Mouse (Mus musculus): ENCODE data around the gene Pold2. TPM values are rescaled to one million over a fixed set of nuclear protein-coding genes. Genes with fewer than 3 reads are reported as not detected.

Pold2 gene
- polyA plus RNA-seq (2017; shearing (Covaris generic)) = 10 to 100 TPM; 29.7 to 67.2 TPM

- peak; percentile 97 for ATAC-seq
These were observed at the start of gene Pold2 for GRCm38 (mm10) chr11:5877921-5878526. TSS of gene Pold2 (minus strand) at chr11:5878292.

- ATAC-seq = no peak
These were observed 48.7 kb upstream of the Pold2 start for GRCm38 (mm10) chr11:5926696-5927220.

DNA sequence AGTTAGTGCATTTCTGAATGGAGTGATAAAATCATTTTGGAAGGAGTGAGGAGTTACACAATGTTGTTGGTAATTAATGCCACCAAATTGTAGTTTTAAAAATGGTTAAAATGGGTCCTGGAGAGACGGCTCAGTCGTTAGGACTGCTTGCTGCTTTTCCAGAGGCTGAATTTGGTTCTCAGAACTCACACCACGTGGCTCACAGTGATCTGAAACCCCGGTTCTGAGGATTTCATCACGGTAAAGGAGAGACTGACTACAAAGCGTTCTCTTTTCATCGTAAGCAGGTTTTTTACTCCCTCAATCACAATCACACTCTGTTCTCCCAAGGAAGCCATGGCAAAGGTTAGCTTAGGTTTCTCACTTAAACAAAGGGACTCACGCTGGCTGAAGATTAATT is 46.6 kb upstream of the Pold2 start:
- ATAC-seq = no peak

DNA sequence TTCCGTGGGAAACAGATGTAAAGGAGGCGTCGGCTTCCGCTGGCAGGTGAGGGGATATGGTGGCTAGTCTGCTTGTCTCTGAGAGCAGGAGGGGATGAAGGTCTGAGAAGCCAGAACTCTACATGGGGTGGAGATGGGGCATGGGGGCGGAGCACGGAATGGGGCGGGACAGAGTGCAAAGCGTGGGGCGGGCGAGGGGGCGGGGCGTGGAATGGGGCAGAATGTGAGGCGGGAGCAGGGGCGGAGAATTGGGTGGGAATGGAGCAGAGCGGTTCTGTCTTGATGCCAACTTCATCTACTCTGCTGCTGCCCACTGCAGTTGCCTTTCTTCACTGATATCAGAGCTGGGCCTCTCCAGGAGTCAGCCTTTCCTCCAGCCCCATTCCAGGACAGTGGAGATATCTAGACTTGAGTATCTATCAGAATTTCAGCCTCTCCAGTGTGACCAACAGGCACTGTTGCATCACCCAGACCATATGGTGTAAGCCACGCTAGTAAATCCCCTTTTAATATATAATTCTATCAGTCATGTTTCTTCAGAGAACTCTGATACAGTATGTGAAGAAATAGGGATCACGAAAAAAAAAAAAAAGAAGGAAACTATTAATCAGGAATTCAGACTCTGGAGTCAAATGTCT is 42.4 kb upstream of the Pold2 start:
- ATAC-seq = no peak

DNA sequence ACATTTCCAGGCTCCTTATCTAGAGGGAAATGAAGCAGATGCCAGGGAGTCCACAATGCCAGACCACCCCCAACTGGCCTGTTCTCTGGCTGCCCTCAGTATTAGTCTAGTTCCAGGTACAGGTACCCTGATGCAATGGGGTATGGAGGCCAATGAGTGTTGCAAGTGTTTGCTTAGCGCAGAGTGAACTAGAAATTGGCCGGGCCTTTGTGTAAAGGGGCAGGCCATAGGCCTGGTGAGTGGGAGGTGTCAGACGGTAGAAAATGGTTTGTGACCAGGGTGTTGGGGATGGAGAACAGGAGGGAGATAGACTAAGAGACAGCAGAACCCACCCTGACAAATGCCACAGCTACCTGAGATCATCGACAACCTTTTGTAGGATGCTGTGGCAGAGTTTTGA is 41.5 kb upstream of the Pold2 start:
- no peak for ATAC-seq

DNA sequence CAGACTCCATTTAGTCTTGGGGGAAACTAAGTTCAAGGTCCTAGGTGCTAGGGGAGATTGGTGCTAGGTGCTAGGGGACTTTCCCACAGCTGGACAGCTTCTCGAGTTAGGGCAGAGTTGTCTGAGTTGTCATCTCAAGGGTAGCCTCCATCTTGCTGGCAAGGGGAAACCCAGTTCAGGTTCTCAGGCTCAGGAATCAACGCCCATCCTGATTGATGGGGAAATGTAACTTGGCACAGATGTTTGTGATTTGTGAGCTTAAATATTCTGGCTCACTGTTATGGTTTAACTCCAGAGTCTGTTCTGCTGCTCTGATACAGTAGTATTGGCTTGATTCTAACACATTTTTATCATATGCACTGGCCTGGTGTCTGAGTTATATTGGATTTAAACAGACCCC is 40.0 kb upstream of the Pold2 start:
- ATAC-seq = no peak

DNA sequence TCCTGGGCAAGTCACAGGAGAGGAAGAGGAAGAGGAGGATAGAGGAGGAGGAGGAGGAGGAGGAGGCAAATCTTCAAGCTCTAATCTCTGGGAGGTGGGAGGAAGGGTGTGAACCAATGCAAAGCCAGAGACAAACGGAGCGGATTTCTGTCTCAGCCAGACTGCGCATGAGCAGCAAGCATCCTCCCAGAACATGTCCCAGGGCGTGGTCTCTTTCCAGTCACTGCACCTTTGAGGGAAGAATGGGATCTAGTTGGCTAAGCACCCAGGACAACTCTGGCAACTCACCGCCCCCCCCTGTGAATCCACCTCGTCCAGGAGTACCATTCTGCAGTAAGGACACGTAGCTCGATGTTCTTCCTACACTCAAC is 38.1 kb upstream of the Pold2 start:
- no peak for ATAC-seq

DNA sequence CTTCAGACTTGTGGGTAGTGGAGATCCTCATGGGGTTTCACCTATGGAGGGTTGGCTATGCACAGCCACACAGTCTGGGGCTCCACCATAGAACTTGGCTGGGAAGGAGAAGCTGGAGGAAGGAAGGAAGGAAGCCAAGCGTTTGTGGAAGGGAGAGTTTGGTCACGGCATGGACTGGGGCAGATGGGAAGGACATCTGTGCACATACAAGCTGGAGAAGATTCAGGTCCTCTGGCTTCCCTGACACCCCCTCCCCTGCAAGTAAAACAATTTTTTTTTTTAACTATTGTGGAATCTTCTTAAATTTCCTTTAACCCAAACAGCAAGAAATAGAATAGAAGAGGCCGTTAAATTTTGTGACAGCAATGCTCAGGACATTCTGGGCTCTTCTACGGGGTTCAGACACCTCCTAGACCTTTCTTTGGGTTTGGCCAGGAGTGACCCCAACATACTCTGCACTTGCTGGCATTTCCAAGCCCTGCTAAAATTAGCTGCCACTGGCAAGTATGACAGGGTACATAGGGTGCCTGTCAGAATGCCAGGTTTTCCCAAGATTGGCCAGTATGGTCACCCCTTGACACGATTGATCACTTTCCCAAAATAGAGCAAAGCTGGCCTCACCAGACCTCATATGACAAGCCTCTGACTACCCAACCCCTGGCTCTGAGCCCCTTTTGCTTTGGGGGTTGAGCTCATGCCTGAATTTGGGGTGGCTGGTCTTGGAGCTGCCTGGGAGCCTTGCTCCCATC is 37.5 kb upstream of the Pold2 start:
- ATAC-seq = no peak

DNA sequence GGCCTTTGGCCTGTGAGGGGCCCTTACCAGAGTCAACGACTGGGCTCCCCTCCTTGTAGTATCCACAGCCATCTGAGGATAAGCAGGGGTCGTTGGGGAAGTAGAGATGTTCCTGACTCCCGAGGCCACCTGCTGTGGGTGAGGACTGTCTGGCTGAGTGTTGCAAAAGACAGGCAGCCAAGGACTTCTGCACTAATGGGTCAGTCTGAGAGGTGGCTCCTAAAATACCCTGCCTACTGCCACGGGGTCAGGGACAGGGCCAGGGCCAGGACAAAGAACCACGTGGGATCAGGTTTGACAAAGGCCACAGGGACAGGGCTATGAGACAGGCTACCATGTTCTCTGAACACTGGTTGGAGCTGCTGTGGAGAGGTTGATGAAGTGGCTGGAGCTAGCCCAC is 36.8 kb upstream of the Pold2 start:
- no peak for ATAC-seq

DNA sequence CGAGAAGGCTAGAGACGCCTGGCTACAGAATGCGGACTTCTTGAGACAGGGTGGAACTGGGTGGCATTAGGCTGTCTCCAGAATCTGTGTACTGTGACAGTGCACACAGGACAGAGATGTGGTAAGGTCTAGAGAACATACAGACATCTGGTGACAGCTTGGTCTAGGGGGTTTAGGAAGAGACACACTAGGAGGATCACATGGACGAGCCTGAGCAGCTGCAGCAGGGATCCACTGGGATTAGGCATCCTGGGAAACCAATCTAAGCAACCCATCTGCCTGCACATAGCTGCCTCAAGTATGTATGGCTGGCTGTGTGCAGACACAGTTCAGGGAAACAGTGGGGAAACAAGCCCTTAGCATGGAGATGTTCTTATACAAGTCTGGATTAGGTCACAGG is 35.8 kb upstream of the Pold2 start:
- ATAC-seq = no peak

- no peak for ATAC-seq
These were observed 35.2 kb upstream of the Pold2 start for GRCm38 (mm10) chr11:5913256-5913655.

DNA sequence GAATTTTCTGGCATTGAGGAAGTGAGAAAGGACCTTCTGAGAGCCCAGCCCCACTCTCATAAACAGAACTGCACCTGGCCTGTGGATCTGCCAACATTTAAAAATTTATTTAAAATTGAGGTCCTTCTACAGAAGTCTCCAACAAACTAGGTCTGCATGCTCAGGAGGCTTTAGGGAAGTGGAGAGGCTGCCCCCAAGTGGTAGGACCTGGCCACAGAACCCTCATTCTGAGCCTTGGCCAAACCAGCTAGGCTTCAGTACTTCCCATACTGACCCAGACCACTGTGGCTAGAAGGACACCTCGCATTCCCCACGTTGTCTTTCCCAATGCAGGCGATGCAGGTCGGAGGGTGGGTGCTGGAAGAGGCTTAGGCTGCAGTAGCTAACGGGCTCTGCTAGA is 34.5 kb upstream of the Pold2 start:
- no peak for ATAC-seq

DNA sequence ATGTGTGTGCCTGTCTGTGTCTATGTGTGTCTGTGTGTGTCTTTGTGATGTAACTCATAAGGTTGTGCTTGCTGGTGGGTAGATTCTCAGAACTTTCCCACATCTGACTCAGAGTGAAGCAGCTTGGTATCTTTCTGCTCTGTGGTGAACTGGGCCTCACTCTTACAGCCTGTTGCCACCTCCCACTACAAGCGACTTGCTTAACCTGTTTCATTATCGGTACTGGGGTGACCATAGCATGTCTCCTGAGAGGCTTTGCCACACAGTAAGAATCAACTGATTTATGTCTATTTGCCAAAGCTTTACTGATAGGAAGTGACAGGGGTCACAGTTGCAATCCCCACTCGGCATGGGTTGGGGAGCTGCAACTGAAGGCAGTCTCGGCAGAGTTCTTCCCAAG is 30.6 kb upstream of the Pold2 start:
- ATAC-seq = no peak

GRCm38 (mm10) chr11:5907096-5907495 is 29.0 kb upstream of the Pold2 start:
- no peak for ATAC-seq

DNA sequence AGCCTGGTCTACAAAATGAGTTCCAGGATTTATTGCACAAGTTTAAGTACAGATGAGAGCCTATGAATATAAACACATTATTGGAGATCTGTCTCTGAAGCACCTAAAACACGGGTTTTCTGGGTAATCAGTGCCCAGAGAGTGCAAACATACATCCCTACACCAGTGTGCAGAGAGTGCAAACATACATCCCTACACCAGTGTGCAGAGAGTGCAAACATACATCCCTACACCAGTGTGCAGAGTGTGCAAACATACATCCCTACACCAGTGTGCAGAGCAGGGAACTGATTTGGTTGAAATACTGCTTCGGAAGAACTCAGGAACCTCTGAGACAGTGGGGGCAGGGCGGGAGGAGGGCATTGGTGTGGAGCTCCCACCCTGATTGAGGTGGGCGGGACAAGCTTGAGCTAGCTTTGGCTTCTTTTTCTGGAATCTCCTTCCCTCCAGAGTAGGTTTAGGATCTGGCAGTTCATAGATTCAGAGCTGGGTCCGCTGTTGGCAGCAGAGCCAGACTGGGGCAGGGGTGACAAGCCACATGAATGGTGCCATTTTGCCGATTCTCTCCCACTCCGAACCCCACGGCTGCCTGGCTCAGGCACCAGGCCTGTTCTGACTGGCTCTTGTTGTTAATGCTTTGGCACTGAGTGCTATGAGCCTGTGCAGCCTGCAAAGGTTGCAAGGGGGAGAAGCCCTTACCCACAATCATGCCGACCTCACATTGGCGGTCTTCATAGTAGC is 27.9 kb upstream of the Pold2 start:
- no peak for ATAC-seq

DNA sequence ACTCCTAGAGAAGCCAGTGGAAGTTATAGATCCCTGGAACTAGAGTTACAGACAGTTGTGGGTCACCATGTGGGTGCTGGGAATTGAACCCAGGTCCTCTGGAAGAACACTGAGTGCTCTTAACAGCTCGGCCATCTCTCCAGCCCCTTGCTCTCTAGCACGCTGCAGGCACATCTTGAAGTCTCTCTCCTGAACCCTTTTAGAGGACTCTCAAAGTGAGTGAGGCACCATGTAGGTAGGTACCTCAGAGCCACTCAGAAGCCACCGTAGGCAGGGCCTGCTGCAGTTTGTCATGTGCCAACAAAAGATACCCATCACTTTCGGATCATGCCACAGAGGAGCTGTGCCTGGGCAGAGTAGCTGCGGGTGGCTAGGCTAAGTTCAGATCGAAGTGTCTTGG is 26.8 kb upstream of the Pold2 start:
- ATAC-seq = no peak

- ATAC-seq = no peak
These were observed 26.3 kb upstream of the Pold2 start for GRCm38 (mm10) chr11:5904357-5904756.

DNA sequence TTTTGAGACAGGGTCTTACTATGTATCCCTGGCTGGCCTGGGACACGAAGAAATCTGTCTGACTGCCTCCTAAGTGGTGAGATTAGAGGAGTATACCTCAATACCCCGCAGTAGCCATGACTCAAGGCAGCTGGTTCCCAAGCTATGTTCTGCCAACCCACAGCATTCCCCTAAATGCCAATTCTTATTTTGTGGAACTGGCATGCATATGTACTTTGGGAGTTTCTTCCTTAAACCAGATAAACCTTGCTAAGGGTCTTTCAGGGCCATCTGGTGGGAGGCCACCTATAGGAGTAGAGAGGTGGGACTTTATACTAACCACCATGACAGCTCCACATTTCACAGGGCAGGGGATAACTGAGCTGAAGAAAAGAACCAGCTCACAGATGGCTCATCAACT is 25.8 kb upstream of the Pold2 start:
- ATAC-seq = no peak

DNA sequence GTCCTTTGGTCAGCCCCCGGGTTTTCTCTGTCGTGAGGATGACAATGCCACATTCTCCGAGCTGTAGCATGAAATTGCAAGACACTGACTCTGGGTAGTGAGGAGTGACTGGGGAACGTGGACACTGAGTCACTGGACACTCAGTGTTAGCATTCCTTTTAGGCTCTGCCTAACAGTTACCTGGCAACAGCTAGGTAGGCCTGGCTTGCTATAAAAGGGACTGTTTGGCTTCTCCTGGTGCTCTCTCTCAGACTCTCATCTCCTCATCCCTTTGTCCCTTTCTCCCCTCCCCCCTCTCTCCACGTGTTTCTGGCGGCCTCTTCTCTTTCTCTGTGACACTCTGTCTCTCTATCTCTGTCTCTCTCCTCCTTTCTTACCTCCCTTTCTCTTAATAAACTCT is 24.3 kb upstream of the Pold2 start:
- ATAC-seq = no peak

DNA sequence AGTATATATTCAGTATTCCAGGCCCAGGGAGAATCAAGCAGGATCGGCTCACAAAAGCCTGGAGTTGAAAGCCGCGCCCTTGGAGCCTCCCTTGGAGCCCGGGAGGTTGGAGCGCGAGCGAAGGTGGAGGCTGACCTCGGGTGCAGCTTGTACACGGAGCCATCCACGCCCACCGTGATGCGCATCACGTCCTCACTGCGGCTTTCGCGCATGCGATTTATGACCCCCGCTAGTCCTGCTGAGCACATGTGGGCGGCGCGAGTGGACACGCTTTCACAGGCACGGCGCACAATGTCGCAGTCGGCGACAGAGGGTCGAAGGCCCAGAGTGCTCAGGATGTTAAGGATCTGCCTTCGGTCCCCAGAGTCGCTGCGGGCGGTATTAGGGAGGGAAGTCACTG is 23.9 kb upstream of the Pold2 start:
- no peak for ATAC-seq

DNA sequence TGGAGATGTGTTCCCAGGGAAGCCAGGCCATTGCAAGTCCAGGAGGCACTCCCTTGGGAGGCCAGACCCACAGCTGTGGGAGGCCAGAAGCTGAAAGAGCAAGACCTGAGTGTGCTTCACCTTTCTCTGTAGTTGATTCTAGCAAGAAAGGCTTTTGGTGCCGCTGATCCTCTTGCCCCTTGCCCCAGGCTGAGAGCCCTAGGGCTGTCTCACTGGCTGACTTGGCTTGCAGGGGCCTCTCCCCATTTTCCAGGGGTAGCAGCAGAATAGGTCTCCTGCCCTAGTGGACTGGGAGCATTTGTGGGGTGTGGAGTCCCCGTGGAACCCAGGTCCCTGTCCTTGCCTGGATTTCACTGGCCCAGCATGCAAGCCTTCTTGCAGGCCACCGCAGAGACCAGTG is 23.2 kb upstream of the Pold2 start:
- no peak for ATAC-seq

- no peak for ATAC-seq
These were observed 21.2 kb upstream of the Pold2 start for GRCm38 (mm10) chr11:5899286-5899685.

GRCm38 (mm10) chr11:5898531-5898930 is 20.4 kb upstream of the Pold2 start, which contains the start of gene Myl7:
TSS of gene Myl7 (minus strand) at chr11:5898782.
- ATAC-seq = no peak
